Mouse (Mus musculus): Measurements from ENCODE around the gene Cdan1. TPM values are rescaled to one million over a fixed set of nuclear protein-coding genes. Genes with fewer than 3 reads are reported as not detected.
A peak's percentile ranks its signal among the peaks of the same experiment; 100 is the strongest.

Cdan1 gene
- total and polyA plus RNA-seq, 2 experiments from 2014 or later, result 2.7 to 20.2 TPM

- Histone ChIP-seq H3K4me2 (ENCODE audit: low read depth, low read length) (no peak overlapping the region), H3K27ac (ENCODE audit: low read depth) (no peak overlapping the region), H3K27me3 (ENCODE audit: control insufficient read depth, insufficient read depth, low read length) (no peaks in the 10 kb centered on the region), H3K9me3 (replicated peaks; ENCODE audit: control insufficient read depth, low read length) (no peaks in the 10 kb centered on the region), H3K4me1 (ENCODE audit: control insufficient read depth, insufficient read depth) (peaks cover 20% of the 10 kb centered on the region), H3K36me3 (replicated peaks; ENCODE audit: control insufficient read depth, insufficient read depth, low read length) (peaks cover 91% of the 10 kb centered on the region), H3K9ac (replicated peaks; ENCODE audit: low read depth, low read length) (no peak overlapping the region), H3K4me3 (ENCODE audit: low read depth, low read length) (no peak overlapping the region)
- TF ChIP-seq CTCF (IDR thresholded peaks at IDR 0.05; ENCODE audit: low read depth) (no peak), EP300 (IDR thresholded peaks at IDR 0.05; ENCODE audit: low read depth) (no peak)
- ATAC-seq (ENCODE audit: insufficient read depth, low read depth), result no peak
- WGBS, result 64% methylated on average over 6 of the region's 6 CpGs
- no peak for DNase-seq (ENCODE audit: low spot score)
Observed at GRCm38 (mm10) chr2:120724176-120724575, 125.8 kb downstream of the Cdan1 start.

- peak overlapping the region; percentile 18; the same call in 1 of the 2 replicates for H3K27ac ChIP-seq (ENCODE audit: low read depth)
- H3K4me1 ChIP-seq (ENCODE audit: control insufficient read depth, insufficient read depth), result peaks cover 15% of the 10 kb centered on the region; the same call in 1 of the 2 replicates
- H3K27me3 ChIP-seq (ENCODE audit: control insufficient read depth, insufficient read depth, low read length), result no peaks in the 10 kb centered on the region
- no peak overlapping the region for H3K4me2 ChIP-seq (ENCODE audit: low read depth, low read length)
- H3K9ac ChIP-seq (replicated peaks; ENCODE audit: low read depth, low read length), result no peak overlapping the region
- no peaks in the 10 kb centered on the region for H3K9me3 ChIP-seq (replicated peaks; ENCODE audit: control insufficient read depth, low read length)
- H3K36me3 ChIP-seq (replicated peaks; ENCODE audit: control insufficient read depth, insufficient read depth, low read length), result peaks cover 96% of the 10 kb centered on the region
- ATAC-seq (ENCODE audit: insufficient read depth, low read depth) (no peak), DNase-seq (ENCODE audit: low spot score) (no peak)
- H3K4me3 ChIP-seq (ENCODE audit: low read depth, low read length), result no peak overlapping the region
- no peak for TF ChIP-seq CTCF (IDR thresholded peaks at IDR 0.05; ENCODE audit: low read depth)
- TF ChIP-seq EP300 (IDR thresholded peaks at IDR 0.05; ENCODE audit: low read depth), result no peak
- WGBS, result 71% methylated on average over 4 of the region's 4 CpGs
Observed at GRCm38 (mm10) chr2:120723621-120724020, 126.3 kb downstream of the Cdan1 start.

GRCm38 (mm10) chr2:120722491-120722890, 127.4 kb downstream of the Cdan1 start:
- 16% methylated on average over 8 of the region's 8 CpGs for WGBS
- ATAC-seq (ENCODE audit: insufficient read depth, low read depth), result peak; percentile 67
- no peak overlapping the region for H3K4me2 ChIP-seq (ENCODE audit: low read depth, low read length)
- H3K4me3 ChIP-seq (ENCODE audit: low read depth, low read length), result no peak overlapping the region
- H3K9ac ChIP-seq (replicated peaks; ENCODE audit: low read depth, low read length), result no peak overlapping the region
- no peak for DNase-seq (ENCODE audit: low spot score)
- peak overlapping the region; percentile 44 for H3K27ac ChIP-seq (ENCODE audit: low read depth)
- no peak for TF ChIP-seq EP300 (IDR thresholded peaks at IDR 0.05; ENCODE audit: low read depth)
- H3K4me1 ChIP-seq (ENCODE audit: control insufficient read depth, insufficient read depth), result peaks cover 12% of the 10 kb centered on the region; the same call in 1 of the 2 replicates
- H3K9me3 ChIP-seq (replicated peaks; ENCODE audit: control insufficient read depth, low read length), result no peaks in the 10 kb centered on the region
- peaks cover 96% of the 10 kb centered on the region for H3K36me3 ChIP-seq (replicated peaks; ENCODE audit: control insufficient read depth, insufficient read depth, low read length)
- no peaks in the 10 kb centered on the region for H3K27me3 ChIP-seq (ENCODE audit: control insufficient read depth, insufficient read depth, low read length)

- H3K36me3 ChIP-seq (replicated peaks; ENCODE audit: control insufficient read depth, insufficient read depth, low read length), result peaks cover 96% of the 10 kb centered on the region
- no peak for DNase-seq (ENCODE audit: low spot score)
- no peak for ATAC-seq (ENCODE audit: insufficient read depth, low read depth)
- no peak overlapping the region for H3K9ac ChIP-seq (replicated peaks; ENCODE audit: low read depth, low read length)
- 90% methylated on average over 2 of the region's 2 CpGs for WGBS
- H3K4me1 ChIP-seq (ENCODE audit: control insufficient read depth, insufficient read depth), result peaks cover 12% of the 10 kb centered on the region; the same call in 1 of the 2 replicates
- no peak for TF ChIP-seq CTCF (IDR thresholded peaks at IDR 0.05; ENCODE audit: low read depth)
- TF ChIP-seq EP300 (IDR thresholded peaks at IDR 0.05; ENCODE audit: low read depth), result no peak
- no peak overlapping the region for H3K4me3 ChIP-seq (ENCODE audit: low read depth, low read length)
- no peak overlapping the region for H3K27ac ChIP-seq (ENCODE audit: low read depth)
- no peaks in the 10 kb centered on the region for H3K9me3 ChIP-seq (replicated peaks; ENCODE audit: control insufficient read depth, low read length)
- H3K4me2 ChIP-seq (ENCODE audit: low read depth, low read length), result no peak overlapping the region
- no peaks in the 10 kb centered on the region for H3K27me3 ChIP-seq (ENCODE audit: control insufficient read depth, insufficient read depth, low read length)
Observed at GRCm38 (mm10) chr2:120721911-120722310, 128.0 kb downstream of the Cdan1 start.

GRCm38 (mm10) chr2:120720821-120721220, 129.1 kb downstream of the Cdan1 start:
- H3K27me3 ChIP-seq (ENCODE audit: control insufficient read depth, insufficient read depth, low read length), result no peaks in the 10 kb centered on the region
- no peak overlapping the region for H3K4me2 ChIP-seq (ENCODE audit: low read depth, low read length)
- peaks cover 12% of the 10 kb centered on the region; the same call in 1 of the 2 replicates for H3K4me1 ChIP-seq (ENCODE audit: control insufficient read depth, insufficient read depth)
- DNase-seq (ENCODE audit: low spot score) (no peak), ATAC-seq (ENCODE audit: insufficient read depth, low read depth) (no peak)
- WGBS, result 88% methylated on average over 6 of the region's 6 CpGs
- H3K9me3 ChIP-seq (replicated peaks; ENCODE audit: control insufficient read depth, low read length), result no peaks in the 10 kb centered on the region
- no peak overlapping the region for H3K4me3 ChIP-seq (ENCODE audit: low read depth, low read length)
- peaks cover 96% of the 10 kb centered on the region for H3K36me3 ChIP-seq (replicated peaks; ENCODE audit: control insufficient read depth, insufficient read depth, low read length)
- TF ChIP-seq CTCF (IDR thresholded peaks at IDR 0.05; ENCODE audit: low read depth) (no peak), EP300 (IDR thresholded peaks at IDR 0.05; ENCODE audit: low read depth) (no peak)
- H3K9ac ChIP-seq (replicated peaks; ENCODE audit: low read depth, low read length), result no peak overlapping the region
- H3K27ac ChIP-seq (ENCODE audit: low read depth), result no peak overlapping the region

GRCm38 (mm10) chr2:120718496-120718895, 131.4 kb downstream of the Cdan1 start:
- no peak overlapping the region for H3K4me2 ChIP-seq (ENCODE audit: low read depth, low read length)
- H3K36me3 ChIP-seq (replicated peaks; ENCODE audit: control insufficient read depth, insufficient read depth, low read length), result peaks cover 93% of the 10 kb centered on the region
- H3K9ac ChIP-seq (replicated peaks; ENCODE audit: low read depth, low read length), result no peak overlapping the region
- no peak for DNase-seq (ENCODE audit: low spot score)
- H3K4me1 ChIP-seq (ENCODE audit: control insufficient read depth, insufficient read depth), result 0 out of 2 replicates have a peak, but pooled peaks cover 7% of the 10 kb centered on the region
- no peak overlapping the region for H3K4me3 ChIP-seq (ENCODE audit: low read depth, low read length)
- no peak overlapping the region for H3K27ac ChIP-seq (ENCODE audit: low read depth)
- no peaks in the 10 kb centered on the region for H3K27me3 ChIP-seq (ENCODE audit: control insufficient read depth, insufficient read depth, low read length)
- TF ChIP-seq CTCF (IDR thresholded peaks at IDR 0.05; ENCODE audit: low read depth) (no peak), EP300 (IDR thresholded peaks at IDR 0.05; ENCODE audit: low read depth) (no peak)
- H3K9me3 ChIP-seq (replicated peaks; ENCODE audit: control insufficient read depth, low read length), result no peaks in the 10 kb centered on the region
- WGBS, result 93% methylated on average over 8 of the region's 8 CpGs
- ATAC-seq (ENCODE audit: insufficient read depth, low read depth), result no peak

All from heart, postnatal 0 days (tissue).